Mouse (Mus musculus) limb, embryonic 11.5 days (tissue): ENCODE data around the gene Ano10. TPM values are rescaled to one million over a fixed set of nuclear protein-coding genes. Genes with fewer than 3 reads are reported as not detected.
A peak's percentile ranks its signal among the peaks of the same experiment; 100 is the strongest.

ENCODE experiments used
- ATAC-seq: fragments of 200-750 bp; cut with Nextera tagmentation; 2 replicates; pipeline ENCODE4 v1.8.0; 2017; ENCODE audit warnings: low read depth; ENCODE audit not compliant: insufficient number of reproducible peaks, low FRiP score, low TSS enrichment
- DNase-seq: peaks from one replicate; pipeline ENCODE4 v3.0.0-alpha.2; 2015; ENCODE audit warnings: low spot score
- H3K27ac ChIP-seq: fragments of 300-500 bp; sonication (generic); replicated peaks from 2 replicates; pipeline ENCODE4 v1.5.1; 2014; ENCODE audit warnings: low read depth, mild to moderate bottlenecking, low read length
- H3K27me3 ChIP-seq: fragments of 300-500 bp; sonication (generic); 2 replicates; pipeline ENCODE4 v1.6.1; 2014; ENCODE audit warnings: mild to moderate bottlenecking, low read length, mixed read lengths; ENCODE audit not compliant: control insufficient read depth, insufficient read depth
- H3K36me3 ChIP-seq: fragments of 300-500 bp; sonication (generic); 2 replicates; pipeline ENCODE4 v1.6.1; 2014; ENCODE audit warnings: mild to moderate bottlenecking, low read length, moderate library complexity, mixed read lengths; ENCODE audit not compliant: control insufficient read depth, insufficient read depth
- H3K4me1 ChIP-seq: fragments of 300-500 bp; sonication (generic); 2 replicates; pipeline ENCODE4 v1.6.1; 2014; ENCODE audit warnings: low read length, mixed read lengths; ENCODE audit not compliant: control insufficient read depth, insufficient read depth
- H3K4me2 ChIP-seq: fragments of 300-500 bp; sonication (generic); 2 replicates; pipeline ENCODE4 v1.6.1; 2014; ENCODE audit warnings: low read depth, mild to moderate bottlenecking, moderate library complexity; ENCODE audit not compliant: severe bottlenecking
- H3K4me3 ChIP-seq: fragments of 300-500 bp; sonication (generic); 2 replicates; pipeline ENCODE4 v1.5.1; 2014; ENCODE audit warnings: low read depth, low read length
- H3K9ac ChIP-seq: fragments of 300-500 bp; sonication (generic); 2 replicates; pipeline ENCODE4 v1.6.1; 2014; ENCODE audit warnings: mild to moderate bottlenecking, low read length
- H3K9me3 ChIP-seq: fragments of 300-500 bp; sonication (generic); 2 replicates; pipeline ENCODE4 v1.6.1; 2016; ENCODE audit warnings: low read length; ENCODE audit not compliant: control insufficient read depth
- WGBS: fragments of 180-500 bp; shearing (Covaris S2); extraction: QIAGEN DNeasy Blood & Tissue Kit; methylation state at CpG from one replicate; pipeline ENCODE4 v1.1.7; 2014; 5-methylcytosine and 5-hydroxymethylcytosine counted together
- polyA plus RNA-seq: library from polyadenylated mRNA; unstranded; fragments of >200 nt; fragmentation: Nextera tagmentation; extraction: Ambion mirVana; gene quantifications from 2 replicates; pipeline ENCODE4 v1.2.1, GENCODE M21; 2014

The Ano10 gene
- polyA plus RNA-seq, 1 experiment from 2014 or later, result 26.8 TPM

GRCm38 (mm10) chr9:122309013-122309980 is 15.1 kb upstream of the Ano10 start:
- no peaks in the 10 kb centered on the region for H3K27me3 ChIP-seq
- H3K9me3 ChIP-seq, result no peaks in the 10 kb centered on the region
- no peak overlapping the region for H3K27ac ChIP-seq
- no peaks in the 10 kb centered on the region for H3K36me3 ChIP-seq
- H3K4me2 ChIP-seq, result no peak overlapping the region
- H3K4me1 ChIP-seq, result no peaks in the 10 kb centered on the region; the same call in 1 of the 2 replicates
- no peak overlapping the region for H3K9ac ChIP-seq
- DNase-seq (no peak), ATAC-seq (no peak)
- H3K4me3 ChIP-seq, result no peak overlapping the region
- WGBS, result 63% methylated on average over 14 of the region's 14 CpGs

- 81% methylated on average over 3 of the region's 3 CpGs for WGBS
- DNase-seq, result no peak
- Histone ChIP-seq H3K4me1 (no peaks in the 10 kb centered on the region; the same call in 1 of the 2 replicates), H3K9ac (no peak overlapping the region), H3K36me3 (no peaks in the 10 kb centered on the region), H3K27ac (no peak overlapping the region), H3K27me3 (no peaks in the 10 kb centered on the region), H3K9me3 (no peaks in the 10 kb centered on the region), H3K4me2 (no peak overlapping the region), H3K4me3 (no peak overlapping the region)
- ATAC-seq, result no peak
Measured at GRCm38 (mm10) chr9:122305302-122305701, 11.1 kb upstream of the Ano10 start.

GRCm38 (mm10) chr9:122296169-122296568 is 1.9 kb upstream of the Ano10 start:
- 91% methylated on average over 5 of the region's 5 CpGs for WGBS
- Histone ChIP-seq H3K9me3 (no peaks in the 10 kb centered on the region), H3K4me2 (no peak overlapping the region), H3K36me3 (no peaks in the 10 kb centered on the region), H3K27ac (no peak overlapping the region), H3K4me1 (no peaks in the 10 kb centered on the region; the same call in 1 of the 2 replicates), H3K4me3 (no peak overlapping the region), H3K27me3 (no peaks in the 10 kb centered on the region), H3K9ac (no peak overlapping the region)
- DNase-seq, result no peak
- no peak for ATAC-seq

GRCm38 (mm10) chr9:122295396-122295795 is 1.2 kb upstream of the Ano10 start:
- ATAC-seq, result no peak
- no peaks in the 10 kb centered on the region for H3K27me3 ChIP-seq

GRCm38 (mm10) chr9:122293865-122294241 is 370 bp downstream of the Ano10 start:
- DNase-seq, result no peak
- H3K9ac ChIP-seq, result peak overlapping the region; percentile 64
- peak overlapping the region; percentile 82 for H3K4me2 ChIP-seq
- 0 out of 2 replicates have a peak overlapping the region, but pooled peaks have one; percentile 10 for H3K27ac ChIP-seq
- no peaks in the 10 kb centered on the region; the same call in 1 of the 2 replicates for H3K4me1 ChIP-seq
- H3K27me3 ChIP-seq, result no peaks in the 10 kb centered on the region
- no peak for ATAC-seq
- under 1% methylated on average over 22 of the region's 23 CpGs for WGBS
- H3K9me3 ChIP-seq, result no peaks in the 10 kb centered on the region
- no peaks in the 10 kb centered on the region for H3K36me3 ChIP-seq
- peak overlapping the region; percentile 55 for H3K4me3 ChIP-seq

More at GRCm38 (mm10) chr9:122295396-122295795, 1.2 kb upstream of the Ano10 start:
- Histone ChIP-seq H3K4me1 (no peaks in the 10 kb centered on the region; the same call in 1 of the 2 replicates), H3K36me3 (no peaks in the 10 kb centered on the region), H3K4me2 (no peak overlapping the region), H3K9me3 (no peaks in the 10 kb centered on the region), H3K9ac (no peak overlapping the region), H3K4me3 (no peak overlapping the region), H3K27ac (no peak overlapping the region)
- no peak for DNase-seq

- 91% methylated on average over 2 of the region's 2 CpGs for WGBS
- DNase-seq (no peak), ATAC-seq (no peak)
- no peaks in the 10 kb centered on the region; the same call in 1 of the 2 replicates for H3K4me1 ChIP-seq
- no peak overlapping the region for H3K4me3 ChIP-seq
- no peak overlapping the region for H3K9ac ChIP-seq
- no peaks in the 10 kb centered on the region for H3K27me3 ChIP-seq
- H3K9me3 ChIP-seq, result no peaks in the 10 kb centered on the region
- no peak overlapping the region for H3K4me2 ChIP-seq
- H3K27ac ChIP-seq, result no peak overlapping the region
- H3K36me3 ChIP-seq, result no peaks in the 10 kb centered on the region
Measured at GRCm38 (mm10) chr9:122290192-122290591, 4.0 kb downstream of the Ano10 start.

GRCm38 (mm10) chr9:122288416-122288815 is 5.8 kb downstream of the Ano10 start:
- 14% methylated on average over 3 of the region's 3 CpGs for WGBS
- H3K4me2 ChIP-seq, result no peak overlapping the region
- no peak for ATAC-seq

GRCm38 (mm10) chr9:122287526-122287925 is 6.7 kb downstream of the Ano10 start:
- H3K9me3 ChIP-seq, result no peaks in the 10 kb centered on the region
- no peak overlapping the region for H3K27ac ChIP-seq
- H3K4me2 ChIP-seq, result no peak overlapping the region
- H3K9ac ChIP-seq, result no peak overlapping the region
- 90% methylated on average over 3 of the region's 3 CpGs for WGBS
- DNase-seq (no peak), ATAC-seq (no peak)
- no peaks in the 10 kb centered on the region for H3K36me3 ChIP-seq
- H3K4me3 ChIP-seq, result no peak overlapping the region
- H3K4me1 ChIP-seq, result no peaks in the 10 kb centered on the region
- H3K27me3 ChIP-seq, result no peaks in the 10 kb centered on the region

More at GRCm38 (mm10) chr9:122288416-122288815, 5.8 kb downstream of the Ano10 start:
- Histone ChIP-seq H3K27ac (no peak overlapping the region), H3K27me3 (no peaks in the 10 kb centered on the region), H3K4me1 (no peaks in the 10 kb centered on the region; the same call in 1 of the 2 replicates), H3K4me3 (no peak overlapping the region), H3K9me3 (no peaks in the 10 kb centered on the region), H3K36me3 (no peaks in the 10 kb centered on the region), H3K9ac (no peak overlapping the region)
- no peak for DNase-seq
